Mouse (Mus musculus) heart, embryonic 16.5 days (tissue): ENCODE data around the gene Mdga1. TPM values are rescaled to one million over a fixed set of nuclear protein-coding genes. Genes with fewer than 3 reads are reported as not detected.
A peak's percentile ranks its signal among the peaks of the same experiment; 100 is the strongest.

ENCODE experiments used
- ATAC-seq: fragments of 200-750 bp; cut with Nextera tagmentation; replicated peaks from 2 replicates; pipeline ENCODE4 v1.8.0; 2017; ENCODE audit warnings: moderate number of reproducible peaks; ENCODE audit not compliant: insufficient read depth, low FRiP score; ENCODE audit errors: extremely low read depth
- H3K27ac ChIP-seq: fragments of 300-500 bp; sonication (generic); 2 replicates; pipeline ENCODE4 v1.5.1; 2014; ENCODE audit warnings: mild to moderate bottlenecking, low read length, control low read depth, moderate library complexity
- H3K27me3 ChIP-seq: fragments of 300-500 bp; sonication (generic); 2 replicates; pipeline ENCODE4 v1.6.1; 2014; ENCODE audit warnings: low read length, mixed read lengths; ENCODE audit not compliant: control insufficient read depth, insufficient read depth
- H3K36me3 ChIP-seq: fragments of 300-500 bp; sonication (generic); 2 replicates; pipeline ENCODE4 v1.6.1; 2014; ENCODE audit not compliant: control insufficient read depth, insufficient read depth
- H3K4me1 ChIP-seq: fragments of 300-500 bp; sonication (generic); 2 replicates; pipeline ENCODE4 v1.6.1; 2014; ENCODE audit warnings: low read length, mixed read lengths; ENCODE audit not compliant: control insufficient read depth, insufficient read depth
- H3K4me2 ChIP-seq: fragments of 300-500 bp; sonication (generic); 2 replicates; pipeline ENCODE4 v1.6.1; 2014; ENCODE audit warnings: low read depth, mild to moderate bottlenecking, control low read depth, low read length
- H3K4me3 ChIP-seq: fragments of 300-500 bp; sonication (generic); 2 replicates; pipeline ENCODE4 v1.5.1; 2014; ENCODE audit warnings: mild to moderate bottlenecking, control low read depth, low read length
- H3K9ac ChIP-seq: fragments of 300-500 bp; sonication (generic); 2 replicates; pipeline ENCODE4 v1.6.1; 2014; ENCODE audit warnings: low read length, control low read depth
- H3K9me3 ChIP-seq: fragments of 300-500 bp; sonication (generic); replicated peaks from 2 replicates; pipeline ENCODE4 v1.6.1; 2016; ENCODE audit warnings: low read length; ENCODE audit not compliant: control insufficient read depth
- WGBS: fragments of 180-500 bp; shearing (Covaris S2); extraction: QIAGEN DNeasy Blood & Tissue Kit; methylation state at CpG from one replicate; pipeline ENCODE4 v1.1.7; 2014; 5-methylcytosine and 5-hydroxymethylcytosine counted together
- polyA plus RNA-seq: library from polyadenylated mRNA; unstranded; fragments of >200 nt; fragmentation: Nextera tagmentation; extraction: Ambion mirVana; gene quantifications from 2 replicates; pipeline ENCODE4 v1.2.1, GENCODE M21; 2015

Gene Mdga1
- polyA plus RNA-seq, 1 experiment from 2014 or later, result 5.7 TPM

GRCm38 (mm10) chr17:29854388-29854787 lies 115.5 kb downstream of the Mdga1 start:
- H3K4me1 ChIP-seq, result peaks cover 12% of the 10 kb centered on the region
- H3K9me3 ChIP-seq, result no peaks in the 10 kb centered on the region
- H3K27ac ChIP-seq, result no peak overlapping the region
- no peak for ATAC-seq
- H3K4me3 ChIP-seq, result no peak overlapping the region
- H3K9ac ChIP-seq, result no peak overlapping the region
- H3K27me3 ChIP-seq, result no peaks in the 10 kb centered on the region
- no peaks in the 10 kb centered on the region for H3K36me3 ChIP-seq
- no peak overlapping the region for H3K4me2 ChIP-seq
- 70% methylated on average over 6 of the region's 6 CpGs for WGBS

GRCm38 (mm10) chr17:29852846-29853486 lies 116.9 kb downstream of the Mdga1 start:
- Histone ChIP-seq H3K4me1 (peaks cover 12% of the 10 kb centered on the region), H3K36me3 (no peaks in the 10 kb centered on the region), H3K4me2 (peak overlapping the region; percentile 21; the same call in 1 of the 2 replicates), H3K27me3 (no peaks in the 10 kb centered on the region), H3K9me3 (no peaks in the 10 kb centered on the region), H3K9ac (no peak overlapping the region), H3K4me3 (no peak overlapping the region), H3K27ac (no peak overlapping the region)
- WGBS, result 37% methylated on average over 8 of the region's 8 CpGs
- peak; percentile 62; the same call in 1 of the 2 replicates for ATAC-seq

GRCm38 (mm10) chr17:29849436-29849797 lies 120.5 kb downstream of the Mdga1 start:
- H3K27me3 ChIP-seq, result no peaks in the 10 kb centered on the region
- WGBS, result 84% methylated on average over 13 of the region's 13 CpGs
- no peak overlapping the region for H3K4me2 ChIP-seq
- H3K9ac ChIP-seq, result no peak overlapping the region
- no peak for ATAC-seq
- H3K4me3 ChIP-seq, result no peak overlapping the region
- no peak overlapping the region for H3K27ac ChIP-seq
- no peaks in the 10 kb centered on the region for H3K9me3 ChIP-seq
- peaks cover 10% of the 10 kb centered on the region for H3K4me1 ChIP-seq
- H3K36me3 ChIP-seq, result no peaks in the 10 kb centered on the region

- Histone ChIP-seq H3K4me2 (no peak overlapping the region), H3K9me3 (no peaks in the 10 kb centered on the region), H3K9ac (no peak overlapping the region), H3K27ac (no peak overlapping the region), H3K27me3 (no peaks in the 10 kb centered on the region), H3K4me3 (no peak overlapping the region), H3K36me3 (no peaks in the 10 kb centered on the region), H3K4me1 (peaks cover 10% of the 10 kb centered on the region)
- 37% methylated on average over 17 of the region's 17 CpGs for WGBS
- no peak for ATAC-seq
Measured at GRCm38 (mm10) chr17:29848793-29849435, 121.0 kb downstream of the Mdga1 start.

GRCm38 (mm10) chr17:29847291-29847690 lies 122.6 kb downstream of the Mdga1 start:
- Histone ChIP-seq H3K36me3 (no peaks in the 10 kb centered on the region), H3K9me3 (no peaks in the 10 kb centered on the region), H3K9ac (no peak overlapping the region), H3K27me3 (no peaks in the 10 kb centered on the region), H3K4me2 (no peak overlapping the region), H3K4me3 (no peak overlapping the region), H3K27ac (no peak overlapping the region), H3K4me1 (peaks cover 2% of the 10 kb centered on the region; the same call in 1 of the 2 replicates)
- 59% methylated on average over 8 of the region's 8 CpGs for WGBS
- no peak for ATAC-seq

- H3K27me3 ChIP-seq, result no peaks in the 10 kb centered on the region
- no peak overlapping the region for H3K9ac ChIP-seq
- ATAC-seq, result no peak
- H3K9me3 ChIP-seq, result no peaks in the 10 kb centered on the region
- H3K4me2 ChIP-seq, result no peak overlapping the region
- 40% methylated on average over 15 of the region's 15 CpGs for WGBS
- no peak overlapping the region for H3K27ac ChIP-seq
- no peak overlapping the region for H3K4me3 ChIP-seq
- peaks cover 12% of the 10 kb centered on the region for H3K4me1 ChIP-seq
- no peaks in the 10 kb centered on the region for H3K36me3 ChIP-seq
Measured at GRCm38 (mm10) chr17:29846284-29846683, 123.6 kb downstream of the Mdga1 start.

- H3K27me3 ChIP-seq, result no peaks in the 10 kb centered on the region
- no peak overlapping the region for H3K27ac ChIP-seq
- H3K4me3 ChIP-seq, result no peak overlapping the region
- peaks cover 12% of the 10 kb centered on the region for H3K4me1 ChIP-seq
- H3K36me3 ChIP-seq, result no peaks in the 10 kb centered on the region
- 80% methylated on average over 6 of the region's 6 CpGs for WGBS
- H3K9ac ChIP-seq, result no peak overlapping the region
- no peaks in the 10 kb centered on the region for H3K9me3 ChIP-seq
- H3K4me2 ChIP-seq, result no peak overlapping the region
- no peak for ATAC-seq
Measured at GRCm38 (mm10) chr17:29844949-29845348, 124.9 kb downstream of the Mdga1 start.

- H3K9ac ChIP-seq, result no peak overlapping the region
- no peak for ATAC-seq
- no peaks in the 10 kb centered on the region for H3K27me3 ChIP-seq
- H3K27ac ChIP-seq, result no peak overlapping the region
- no peak overlapping the region for H3K4me3 ChIP-seq
- 88% methylated on average over 7 of the region's 7 CpGs for WGBS
- no peak overlapping the region for H3K4me2 ChIP-seq
- no peaks in the 10 kb centered on the region for H3K36me3 ChIP-seq
- peaks cover 12% of the 10 kb centered on the region for H3K4me1 ChIP-seq
- H3K9me3 ChIP-seq, result no peaks in the 10 kb centered on the region
Measured at GRCm38 (mm10) chr17:29843419-29844162, 126.3 kb downstream of the Mdga1 start.
